Comparison of ENCODE assay signal across 21 mouse cellular contexts in genomic region chr8:127958351-127959044, GRCm38 (mm10).
DNase-seq lines count a peak whose midpoint lies in the region; ATAC-seq and TF ChIP-seq lines count a peak whose summit lies in the region.
"Had no signal": no experiment of that assay in that cellular context is flagged by ENCODE, and none has a peak within 500 bp of the region (broad histone marks: within the 10 kb centered on the region; RNA-seq: fewer than 3 reads in every experiment).

No protein-coding gene starts in this region.

- no peak for ATAC-seq in embryonic facial prominence, embryonic 14.5 days (ENCODE audit: low read depth)
- no peak for ATAC-seq in midbrain, postnatal 0 days (ENCODE audit: low FRiP score)
- peak; percentile 71 for ATAC-seq in forebrain, embryonic 15.5 days (replicated peaks)
- ATAC-seq: CD4-positive, CD25-positive, alpha-beta regulatory T cell, adult 4 months; hindbrain, postnatal 0 days had no signal

- H3K27me3 ChIP-seq in embryonic facial prominence, embryonic 14.5 days (replicated peaks; ENCODE audit: control insufficient read depth, insufficient read depth, low read length) = no peaks in the 10 kb centered on the region
- H3K27me3 ChIP-seq in embryonic facial prominence, embryonic 10.5 days (replicated peaks; ENCODE audit: low read depth, poor library complexity, severe bottlenecking) = 0 out of 2 replicates have a peak, but pooled peaks cover 11% of the 10 kb centered on the region
- H3K27me3 ChIP-seq in midbrain, postnatal 0 days (ENCODE audit: insufficient read depth, low read length) = no peaks in the 10 kb centered on the region
- H3K27me3 ChIP-seq in midbrain, embryonic 10.5 days (ENCODE audit: low read depth, poor library complexity, severe bottlenecking) = no peaks in the 10 kb centered on the region; the same call in 1 of the 2 replicates
- no peaks in the 10 kb centered on the region for H3K27me3 ChIP-seq in forebrain, embryonic 15.5 days
- H3K27me3 ChIP-seq: heart, embryonic 15.5 days; hindbrain, embryonic 13.5 days had no signal

- TF ChIP-seq CTCF in midbrain, postnatal 0 days (IDR thresholded peaks at IDR 0.05) = no peak

- no peaks in the 10 kb centered on the region for H3K9me3 ChIP-seq in embryonic facial prominence, embryonic 14.5 days (ENCODE audit: control insufficient read depth, low read length)
- no peaks in the 10 kb centered on the region for H3K9me3 ChIP-seq in embryonic facial prominence, embryonic 10.5 days
- no peaks in the 10 kb centered on the region for H3K9me3 ChIP-seq in midbrain, postnatal 0 days (ENCODE audit: low read length)
- no peaks in the 10 kb centered on the region for H3K9me3 ChIP-seq in midbrain, embryonic 10.5 days (replicated peaks)
- H3K9me3 ChIP-seq in forebrain, embryonic 15.5 days = no peaks in the 10 kb centered on the region
- H3K9me3 ChIP-seq: embryonic facial prominence, embryonic 12.5 days; heart, embryonic 15.5 days; hindbrain, embryonic 13.5 days had no signal

- H3K4me2 ChIP-seq in embryonic facial prominence, embryonic 14.5 days (ENCODE audit: low read depth, low read length) = no peak overlapping the region
- no peak overlapping the region for H3K4me2 ChIP-seq in midbrain, postnatal 0 days (ENCODE audit: low read depth, low read length, poor library complexity, severe bottlenecking)
- no peak overlapping the region for H3K4me2 ChIP-seq in forebrain, embryonic 15.5 days (replicated peaks)
- H3K4me2 ChIP-seq: embryonic facial prominence, embryonic 12.5 days; heart, embryonic 11.5 days; heart, embryonic 15.5 days; hindbrain, embryonic 13.5 days had no signal

- no peak overlapping the region for H3K27ac ChIP-seq in embryonic facial prominence, embryonic 14.5 days (replicated peaks; ENCODE audit: low read depth, low read length)
- no peak overlapping the region for H3K27ac ChIP-seq in embryonic facial prominence, embryonic 10.5 days (replicated peaks)
- H3K27ac ChIP-seq in midbrain, postnatal 0 days (ENCODE audit: low read depth, low read length) = no peak overlapping the region; the same call in 1 of the 2 replicates
- H3K27ac ChIP-seq in midbrain, embryonic 10.5 days (replicated peaks) = no peak overlapping the region
- H3K27ac ChIP-seq in forebrain, embryonic 15.5 days (replicated peaks) = no peak overlapping the region
- H3K27ac ChIP-seq: embryonic facial prominence, embryonic 12.5 days; heart, embryonic 15.5 days; hindbrain, embryonic 13.5 days; hindbrain, postnatal 0 days had no signal

- peak; percentile 19 for DNase-seq in embryonic facial prominence, embryonic 14.5 days (ENCODE audit: low spot score)
- no peak for DNase-seq in embryonic facial prominence, embryonic 10.5 days (ENCODE audit: low spot score)
- peak; percentile 9 for DNase-seq in midbrain, postnatal 0 days (ENCODE audit: low spot score)
- no peak for DNase-seq in midbrain, embryonic 10.5 days (ENCODE audit: low spot score)
- no peak for DNase-seq in retina, postnatal 1 day
- no peak for DNase-seq in adrenal gland, adult 18-20 months (ENCODE audit: low spot score in 2 of 2)
- DNase-seq: adrenal gland, postnatal 14 days; B cell, adult 2 months; cerebellum, adult 2 months; cerebellum, postnatal 14 days; embryo, embryonic 11 days; gastrocnemius, postnatal 10 days; heart, adult 18-20 months; heart, postnatal 14 days had no signal

- H3K9ac ChIP-seq in embryonic facial prominence, embryonic 14.5 days (ENCODE audit: low read depth, low read length) = no peak overlapping the region
- no peak overlapping the region for H3K9ac ChIP-seq in midbrain, postnatal 0 days (replicated peaks; ENCODE audit: low read length, poor library complexity, severe bottlenecking)
- no peak overlapping the region for H3K9ac ChIP-seq in forebrain, embryonic 15.5 days (replicated peaks)
- H3K9ac ChIP-seq: embryonic facial prominence, embryonic 12.5 days; heart, embryonic 15.5 days; hindbrain, embryonic 13.5 days had no signal

- H3K36me3 ChIP-seq in embryonic facial prominence, embryonic 14.5 days (ENCODE audit: control insufficient read depth, insufficient read depth, low read length) = no peaks in the 10 kb centered on the region
- no peaks in the 10 kb centered on the region for H3K36me3 ChIP-seq in embryonic facial prominence, embryonic 10.5 days (replicated peaks)
- H3K36me3 ChIP-seq in midbrain, postnatal 0 days (ENCODE audit: insufficient read depth, low read length) = no peaks in the 10 kb centered on the region
- H3K36me3 ChIP-seq in midbrain, embryonic 10.5 days = no peaks in the 10 kb centered on the region
- H3K36me3 ChIP-seq in forebrain, embryonic 15.5 days = no peaks in the 10 kb centered on the region
- H3K36me3 ChIP-seq: embryonic facial prominence, embryonic 12.5 days; heart, embryonic 15.5 days; hindbrain, embryonic 13.5 days had no signal

- 69% methylated on average over 12 of the region's 12 CpGs for WGBS in embryonic facial prominence, embryonic 14.5 days
- WGBS in embryonic facial prominence, embryonic 10.5 days = 84% methylated on average over 12 of the region's 12 CpGs
- 54% methylated on average over 12 of the region's 12 CpGs for WGBS in midbrain, postnatal 0 days
- 72% methylated on average over 12 of the region's 12 CpGs for WGBS in midbrain, embryonic 10.5 days
- 40% methylated on average over 12 of the region's 12 CpGs for WGBS in forebrain, embryonic 15.5 days

- H3K4me3 ChIP-seq in embryonic facial prominence, embryonic 14.5 days (ENCODE audit: low read depth, low read length) = no peak overlapping the region
- H3K4me3 ChIP-seq in embryonic facial prominence, embryonic 10.5 days = no peak overlapping the region
- H3K4me3 ChIP-seq in midbrain, postnatal 0 days (ENCODE audit: low read depth, low read length) = no peak overlapping the region
- H3K4me3 ChIP-seq in midbrain, embryonic 10.5 days = no peak overlapping the region
- no peak overlapping the region for H3K4me3 ChIP-seq in forebrain, embryonic 15.5 days
- H3K4me3 ChIP-seq: embryonic facial prominence, embryonic 12.5 days; heart, embryonic 15.5 days; hindbrain, embryonic 13.5 days had no signal

- no peaks in the 10 kb centered on the region for H3K4me1 ChIP-seq in embryonic facial prominence, embryonic 14.5 days (ENCODE audit: control insufficient read depth, insufficient read depth, low read length)
- H3K4me1 ChIP-seq in embryonic facial prominence, embryonic 10.5 days = peaks cover 5% of the 10 kb centered on the region; the same call in 1 of the 2 replicates
- 0 out of 2 replicates have a peak, but pooled peaks cover 5% of the 10 kb centered on the region for H3K4me1 ChIP-seq in midbrain, postnatal 0 days (ENCODE audit: insufficient read depth, low read length)
- peaks cover 7% of the 10 kb centered on the region for H3K4me1 ChIP-seq in midbrain, embryonic 10.5 days
- H3K4me1 ChIP-seq in forebrain, embryonic 15.5 days = peaks cover 7% of the 10 kb centered on the region
- H3K4me1 ChIP-seq: embryonic facial prominence, embryonic 12.5 days had no signal

Comparison
In these comparisons a context has a peak if more than half of its experiments do, and no peak if none do; other contexts are left out.
1. DNase-seq: peak in embryonic facial prominence, embryonic 14.5 days (single experiment) and midbrain, postnatal 0 days (single experiment); none in embryonic facial prominence, embryonic 10.5 days (single experiment), midbrain, embryonic 10.5 days (single experiment), retina, postnatal 1 day (single experiment) and adrenal gland, adult 18-20 months (0 of 2).